Mouse (Mus musculus) forebrain, embryonic 11.5 days (tissue): ENCODE results near the gene BC048507. TPM values are rescaled to one million over a fixed set of nuclear protein-coding genes. Genes with fewer than 3 reads are reported as not detected.
"Not testable (repeated sequence)": the region's sequence is repeated elsewhere in the genome, so short reads cannot be mapped to it uniquely, and the experiment has no call there.

Experiments used
- ATAC-seq: fragments of 200-750 bp; cut with Nextera tagmentation; replicated peaks from 2 replicates; pipeline ENCODE4 v1.8.0; 2017; ENCODE audit warnings: moderate TSS enrichment; ENCODE audit not compliant: low FRiP score
- DNase-seq: peaks from one replicate; pipeline ENCODE4 v3.0.0-alpha.2; 2017; ENCODE audit warnings: low spot score
- H3K27ac ChIP-seq: fragments of 300-500 bp; sonication (generic); 2 replicates; pipeline ENCODE4 v1.5.1; 2014; ENCODE audit warnings: low read depth, low read length
- H3K27me3 ChIP-seq: fragments of 300-500 bp; sonication (generic); 2 replicates; pipeline ENCODE4 v1.6.1; 2014; ENCODE audit warnings: mild to moderate bottlenecking, low read length, mixed read lengths; ENCODE audit not compliant: control insufficient read depth, insufficient read depth
- H3K36me3 ChIP-seq: fragments of 300-500 bp; sonication (generic); 2 replicates; pipeline ENCODE4 v1.6.1; 2014; ENCODE audit warnings: mild to moderate bottlenecking, low read length, moderate library complexity, mixed read lengths; ENCODE audit not compliant: control insufficient read depth, insufficient read depth
- H3K4me1 ChIP-seq: fragments of 300-500 bp; sonication (generic); replicated peaks from 2 replicates; pipeline ENCODE4 v1.6.1; 2014; ENCODE audit warnings: low read length, mixed read lengths; ENCODE audit not compliant: control insufficient read depth, insufficient read depth
- H3K4me2 ChIP-seq: fragments of 300-500 bp; sonication (generic); 2 replicates; pipeline ENCODE4 v1.6.1; 2014; ENCODE audit warnings: low read depth, mild to moderate bottlenecking, low read length, moderate library complexity, mixed read lengths; ENCODE audit not compliant: severe bottlenecking
- H3K4me3 ChIP-seq: fragments of 300-500 bp; sonication (generic); 2 replicates; pipeline ENCODE4 v1.5.1; 2014; ENCODE audit warnings: low read depth, low read length
- H3K9ac ChIP-seq: fragments of 300-500 bp; sonication (generic); 2 replicates; pipeline ENCODE4 v1.6.1; 2014; ENCODE audit warnings: low read length
- H3K9me3 ChIP-seq: fragments of 300-500 bp; sonication (generic); 2 replicates; pipeline ENCODE4 v1.6.1; 2016; ENCODE audit warnings: low read length, mixed read lengths; ENCODE audit not compliant: control insufficient read depth
- WGBS: fragments of 180-500 bp; shearing (Covaris S2); extraction: QIAGEN DNeasy Blood & Tissue Kit; methylation state at CpG from one replicate; pipeline ENCODE4 v1.1.7; 2014; 5-methylcytosine and 5-hydroxymethylcytosine counted together
- polyA plus RNA-seq: library from polyadenylated mRNA; unstranded; fragments of >200 nt; fragmentation: Nextera tagmentation; extraction: Ambion mirVana; gene quantifications from 2 replicates; pipeline ENCODE4 v1.2.1, GENCODE M21; 2014

Gene BC048507
- not detected in 2 replicates for polyA plus RNA-seq

DNA sequence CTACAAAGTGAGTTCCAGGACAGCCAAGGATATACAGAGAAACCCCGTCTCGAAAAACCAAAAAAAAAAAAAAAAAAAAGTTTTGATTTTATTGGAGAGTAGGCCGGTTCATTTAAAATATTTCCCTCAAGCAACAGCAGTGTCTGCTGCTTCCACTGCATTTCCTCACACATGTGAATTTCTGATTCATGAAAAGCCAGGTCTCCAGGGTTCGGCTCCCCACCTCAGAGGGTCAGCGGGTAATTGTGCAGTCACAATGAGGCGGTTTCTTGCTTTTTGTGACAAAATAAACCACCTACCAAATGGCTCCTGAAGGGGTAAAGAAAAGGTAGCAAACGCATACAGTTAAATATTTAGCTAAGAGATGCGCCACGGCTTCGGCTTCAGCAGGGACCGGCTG is at the start of gene BC048507:
TSS of gene BC048507 (plus strand) at position 301 of the 400 bp plus-strand sequence.
- Histone ChIP-seq H3K27ac (no peak within 1 kb of the TSS), H3K27me3 (no peaks in the 10 kb centered on the region), H3K36me3 (no peaks in the 10 kb centered on the region), H3K4me2 (no peak within 1 kb of the TSS), H3K9me3 (no peaks in the 10 kb centered on the region; the same call in 1 of the 2 replicates), H3K9ac (no peak within 1 kb of the TSS), H3K4me1 (no peaks in the 10 kb centered on the region), H3K4me3 (no peak within 1 kb of the TSS)
- ATAC-seq (no peak), DNase-seq (no peak)
- WGBS = 89% methylated on average over 11 of the region's 11 CpGs

DNA sequence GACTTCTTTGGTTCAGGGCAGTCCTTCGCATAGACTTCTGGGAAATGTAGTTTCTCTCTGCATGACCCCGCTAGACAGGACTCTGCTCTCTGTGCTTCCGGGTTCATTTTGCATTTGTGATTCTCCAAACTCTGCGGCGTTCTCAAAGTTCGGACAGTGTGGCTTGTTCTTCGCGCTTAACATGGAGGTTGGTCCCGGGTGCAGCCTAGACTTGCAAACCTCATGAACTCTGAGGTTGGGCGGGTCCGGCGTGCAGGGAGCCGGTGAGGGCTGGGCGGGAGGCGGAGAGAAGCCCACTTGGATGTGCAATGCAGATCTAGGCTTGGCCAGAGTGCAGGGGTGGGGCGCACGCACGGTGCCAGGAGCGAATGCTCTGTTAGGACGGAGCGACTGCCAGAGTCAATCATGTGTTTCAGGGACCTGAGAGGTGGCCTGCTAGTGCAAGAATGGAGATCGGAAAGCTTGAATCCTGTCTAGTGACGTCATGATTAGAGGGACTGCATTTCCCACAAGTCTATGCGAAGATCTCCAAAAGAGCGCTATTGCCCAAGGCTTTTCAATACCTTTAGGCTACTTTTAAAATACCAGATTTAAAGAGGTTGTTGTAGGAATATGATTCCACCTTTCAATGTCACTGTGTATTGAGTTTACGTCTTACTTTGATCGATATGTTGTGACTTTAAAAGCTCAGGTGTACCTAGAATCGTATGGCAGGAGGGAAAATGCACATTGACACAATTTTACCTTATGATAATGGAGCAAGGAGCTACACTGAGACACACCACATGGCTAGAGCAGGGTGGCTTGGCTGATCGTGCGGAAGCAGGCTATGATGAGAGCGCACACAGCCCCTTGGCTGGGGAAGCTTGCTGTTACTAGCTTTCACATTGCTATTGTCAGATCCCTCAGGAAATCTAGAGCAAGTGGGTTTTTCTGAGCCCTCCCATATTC is 49.1 kb upstream of the BC048507 start, which contains the start of gene Zfp273:
TSS of gene Zfp273 (plus strand) at position 31 of the 951 bp plus-strand sequence.
- Histone ChIP-seq H3K9ac (peak within 1 kb of the TSS; percentile 65), H3K9me3 (no peaks in the 10 kb centered on the region; the same call in 1 of the 2 replicates), H3K4me1 (no peaks in the 10 kb centered on the region; the same call in 1 of the 2 replicates), H3K4me3 (peak within 1 kb of the TSS; percentile 80), H3K27ac (peak within 1 kb of the TSS; percentile 70; the same call in 1 of the 2 replicates), H3K27me3 (no peaks in the 10 kb centered on the region), H3K36me3 (no peaks in the 10 kb centered on the region), H3K4me2 (peak within 1 kb of the TSS; percentile 68)
- ATAC-seq (peak; percentile 95), DNase-seq (peak; percentile 78)
- WGBS = 4% methylated on average over 31 of the region's 31 CpGs

DNA sequence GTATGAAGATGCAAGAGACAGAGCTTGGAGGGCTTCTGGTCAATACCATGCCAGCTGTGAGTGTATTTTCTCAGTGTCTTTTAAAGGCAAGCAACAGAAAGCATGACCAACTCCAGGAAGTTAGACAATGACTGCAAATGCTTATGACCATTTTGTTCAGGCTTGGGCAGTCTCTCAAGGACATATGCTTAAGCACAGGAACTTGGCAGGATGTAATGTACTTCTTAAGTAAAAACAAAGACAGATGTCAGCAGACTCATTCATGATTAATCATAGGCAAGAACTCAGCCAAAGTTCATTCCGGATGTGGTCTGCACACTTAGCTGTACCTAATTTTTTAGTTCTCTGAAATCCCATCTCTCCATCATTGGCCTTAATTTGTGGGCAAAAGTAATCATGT is 44.5 kb upstream of the BC048507 start:
- H3K9ac ChIP-seq = no peak overlapping the region
- H3K9me3 ChIP-seq = no peaks in the 10 kb centered on the region; the same call in 1 of the 2 replicates
- no peak for ATAC-seq
- H3K4me1 ChIP-seq = no peaks in the 10 kb centered on the region; the same call in 1 of the 2 replicates
- no peak overlapping the region for H3K27ac ChIP-seq
- H3K27me3 ChIP-seq = no peaks in the 10 kb centered on the region
- no peak overlapping the region for H3K4me3 ChIP-seq
- no peak overlapping the region for H3K4me2 ChIP-seq
- no peaks in the 10 kb centered on the region; the same call in 1 of the 2 replicates for H3K36me3 ChIP-seq
- DNase-seq = no peak
- WGBS = 89% methylated on average over 1 of the region's 1 CpGs

DNA sequence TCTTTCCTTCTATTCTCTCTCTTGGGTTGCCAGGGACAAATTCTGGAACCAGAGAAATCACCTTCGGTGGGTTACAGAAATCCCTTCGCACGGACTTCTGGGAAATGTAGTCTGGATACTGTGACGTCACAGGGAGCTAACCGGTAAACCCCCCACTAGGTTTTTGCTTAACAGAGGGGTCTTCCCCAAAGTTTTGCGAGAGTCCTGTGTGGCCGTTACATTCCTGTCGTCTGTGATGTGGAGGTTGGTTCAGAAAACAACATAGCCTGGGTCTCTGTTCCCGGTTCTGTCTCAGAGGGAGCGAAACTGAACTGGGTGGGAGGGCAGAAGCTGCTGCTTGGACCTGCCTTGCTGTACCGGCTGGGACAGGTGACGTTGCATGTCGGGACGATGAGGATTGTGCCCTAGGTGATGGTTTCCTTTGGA is 32.2 kb upstream of the BC048507 start, which contains the start of gene Gm10037:
TSS of gene Gm10037 (plus strand) at position 196 of the 426 bp plus-strand sequence.
- Histone ChIP-seq H3K4me2 (peak within 1 kb of the TSS; percentile 50), H3K9ac (peak within 1 kb of the TSS; percentile 46), H3K4me3 (peak within 1 kb of the TSS; percentile 47), H3K4me1 (no peaks in the 10 kb centered on the region), H3K36me3 (peaks cover 6% of the 10 kb centered on the region), H3K27me3 (no peaks in the 10 kb centered on the region), H3K27ac (no peak within 1 kb of the TSS), H3K9me3 (peaks cover 2% of the 10 kb centered on the region; the same call in 1 of the 2 replicates)
- peak; percentile 56 for DNase-seq
- 1% methylated on average over 14 of the region's 14 CpGs for WGBS
- peak; percentile 76 for ATAC-seq

DNA sequence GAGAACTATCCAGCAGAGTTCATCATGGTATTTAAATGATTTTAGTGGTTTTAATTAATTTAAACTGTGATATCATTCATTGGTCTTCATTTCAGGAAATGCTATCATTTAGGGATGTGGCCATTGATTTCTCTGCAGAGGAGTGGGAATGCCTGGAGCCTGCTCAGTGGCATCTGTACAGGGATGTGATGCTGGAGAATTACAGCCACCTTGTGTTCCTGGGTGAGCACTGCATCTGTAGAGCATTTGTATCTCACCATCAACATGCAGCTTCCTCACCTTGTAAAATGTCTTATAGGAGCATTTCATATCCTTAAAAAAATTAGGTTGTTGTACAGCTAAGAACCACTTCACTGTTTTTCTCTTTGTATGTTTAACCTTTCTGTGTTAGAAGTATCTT is 30.0 kb upstream of the BC048507 start:
- H3K4me3 ChIP-seq, H3K27me3 ChIP-seq, H3K4me1 ChIP-seq, H3K27ac ChIP-seq, H3K9me3 ChIP-seq, DNase-seq, H3K4me2 ChIP-seq, H3K9ac ChIP-seq, H3K36me3 ChIP-seq, ATAC-seq: not testable (repeated sequence)

DNA sequence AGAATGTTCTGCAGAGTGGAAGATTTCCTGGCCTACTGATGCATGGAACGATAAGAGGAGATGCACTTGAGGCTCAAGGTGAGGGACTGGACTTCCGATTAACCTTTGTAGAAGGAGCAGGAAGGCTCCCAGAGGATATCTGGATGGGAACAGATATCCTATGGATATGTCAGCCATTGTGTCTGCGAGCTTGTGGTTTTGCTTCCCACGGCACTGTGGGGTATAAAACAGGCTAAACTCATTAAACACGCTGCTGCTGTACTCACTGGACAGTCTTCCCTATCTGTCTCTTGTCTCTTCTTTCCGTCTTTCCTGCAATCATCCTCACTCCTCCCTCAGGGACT is 19.4 kb upstream of the BC048507 start:
- peak overlapping the region; percentile 43; the same call in 1 of the 2 replicates for H3K4me2 ChIP-seq
- H3K27me3 ChIP-seq = no peaks in the 10 kb centered on the region
- H3K4me1 ChIP-seq = no peaks in the 10 kb centered on the region
- 44% methylated on average over 6 of the region's 6 CpGs for WGBS
- H3K4me3 ChIP-seq = peak overlapping the region; percentile 6
- no peaks in the 10 kb centered on the region for H3K9me3 ChIP-seq
- ATAC-seq = peak; percentile 10; the same call in 1 of the 2 replicates
- no peak for DNase-seq
- H3K27ac ChIP-seq = no peak overlapping the region
- peak overlapping the region; percentile 50 for H3K9ac ChIP-seq
- H3K36me3 ChIP-seq = no peaks in the 10 kb centered on the region

DNA sequence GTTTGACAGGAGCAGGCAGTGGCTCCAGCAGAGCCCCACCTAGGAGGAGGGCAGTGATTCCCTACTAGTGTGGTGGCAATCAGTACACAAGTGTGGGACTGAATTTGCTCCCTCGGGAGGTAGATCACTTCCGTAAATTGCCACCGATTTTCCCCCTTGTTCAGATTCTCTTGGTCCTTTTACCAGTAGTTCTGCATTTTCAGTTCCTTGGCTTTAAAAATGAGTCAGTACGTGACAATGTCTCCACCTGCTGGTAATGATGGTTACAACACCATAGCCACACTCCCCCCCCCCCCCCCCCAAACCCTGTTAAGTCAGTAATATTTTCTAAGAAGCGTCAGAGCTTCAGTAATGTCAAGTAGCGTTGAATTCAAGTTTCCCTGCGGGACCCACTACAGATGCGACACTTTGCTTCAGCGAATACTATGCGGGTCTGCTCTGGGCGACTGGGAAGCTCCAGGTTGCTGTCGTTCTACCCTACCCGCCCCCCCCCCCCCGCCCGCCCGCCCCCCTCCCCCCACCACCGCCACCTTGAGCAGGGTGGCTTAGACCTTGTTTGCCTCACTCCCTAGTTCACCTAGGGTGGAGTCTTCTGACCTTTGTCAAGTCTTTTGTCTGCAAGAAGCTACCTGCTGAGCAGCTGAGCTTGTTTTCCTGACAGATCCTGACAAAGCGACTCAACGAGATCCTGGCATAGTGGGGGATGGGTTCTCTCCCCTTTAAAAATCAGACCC is 18.8 kb upstream of the BC048507 start:
- peak overlapping the region; percentile 25 for H3K4me3 ChIP-seq
- ATAC-seq = peak; percentile 83
- H3K27ac ChIP-seq = no peak overlapping the region
- WGBS = under 1% methylated on average over 15 of the region's 19 CpGs
- no peaks in the 10 kb centered on the region for H3K4me1 ChIP-seq
- H3K4me2 ChIP-seq = peak overlapping the region; percentile 43
- no peaks in the 10 kb centered on the region for H3K36me3 ChIP-seq
- peak; percentile 79 for DNase-seq
- H3K9ac ChIP-seq = peak overlapping the region; percentile 50
- no peaks in the 10 kb centered on the region for H3K9me3 ChIP-seq
- no peaks in the 10 kb centered on the region for H3K27me3 ChIP-seq

DNA sequence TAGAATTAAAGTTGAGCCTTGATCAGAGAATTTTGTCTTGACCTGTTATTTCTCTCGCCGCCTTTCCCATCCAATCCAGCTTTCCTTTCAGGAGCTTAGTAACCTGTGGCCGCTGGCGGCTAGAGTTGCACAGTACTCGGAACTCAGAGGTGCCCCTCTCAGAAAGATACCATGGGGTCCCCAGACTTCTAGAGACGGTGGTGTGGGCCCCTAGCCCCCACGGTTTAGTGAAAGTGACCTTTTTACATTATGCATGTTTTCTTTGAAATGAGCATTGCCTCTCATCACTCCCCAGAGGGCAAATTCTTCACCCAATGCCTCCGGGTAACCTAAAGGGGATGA is 18.3 kb upstream of the BC048507 start:
- DNase-seq (no peak), ATAC-seq (peak; percentile 44)
- Histone ChIP-seq H3K4me3 (peak overlapping the region; percentile 25), H3K27me3 (no peaks in the 10 kb centered on the region), H3K4me1 (no peaks in the 10 kb centered on the region), H3K4me2 (peak overlapping the region; percentile 41), H3K9me3 (no peaks in the 10 kb centered on the region), H3K36me3 (no peaks in the 10 kb centered on the region), H3K27ac (no peak overlapping the region), H3K9ac (no peak overlapping the region)
- 13% methylated on average over 8 of the region's 8 CpGs for WGBS
